Mouse (Mus musculus) kidney, postnatal 0 days (tissue): ENCODE results near the gene Ldb2. TPM values are rescaled to one million over a fixed set of nuclear protein-coding genes. Genes with fewer than 3 reads are reported as not detected.

Source experiments
- ATAC-seq: fragments of 200-750 bp; cut with Nextera tagmentation; replicated peaks from 2 replicates; pipeline ENCODE4 v1.8.0; 2017; ENCODE audit warnings: low read depth, moderate number of reproducible peaks, moderate TSS enrichment, moderate library complexity; ENCODE audit not compliant: low FRiP score
- DNase-seq: peaks from one replicate; pipeline ENCODE4 v3.0.0-alpha.2; 2016; ENCODE audit warnings: low spot score
- H3K27ac ChIP-seq: fragments of 300-500 bp; sonication (generic); 2 replicates; pipeline ENCODE4 v1.5.1; 2014; ENCODE audit warnings: mild to moderate bottlenecking
- H3K27me3 ChIP-seq: fragments of 300-500 bp; sonication (generic); 2 replicates; pipeline ENCODE4 v1.6.1; 2014; ENCODE audit warnings: low read length, mixed read lengths; ENCODE audit not compliant: insufficient read depth
- H3K36me3 ChIP-seq: fragments of 300-500 bp; sonication (generic); 2 replicates; pipeline ENCODE4 v1.6.1; 2014; ENCODE audit warnings: low read length, mixed read lengths; ENCODE audit not compliant: insufficient read depth
- H3K4me1 ChIP-seq: fragments of 300-500 bp; sonication (generic); replicated peaks from 2 replicates; pipeline ENCODE4 v1.6.1; 2014; ENCODE audit warnings: antibody characterized with exemption, low read length, mixed read lengths; ENCODE audit not compliant: insufficient read depth
- H3K4me2 ChIP-seq: fragments of 300-500 bp; sonication (generic); 2 replicates; pipeline ENCODE4 v1.6.1; 2014; ENCODE audit warnings: mild to moderate bottlenecking, low read length, moderate library complexity, mixed read lengths
- H3K4me3 ChIP-seq: fragments of 300-500 bp; sonication (generic); replicated peaks from 2 replicates; pipeline ENCODE4 v1.5.1; 2014; ENCODE audit warnings: low read depth, low read length
- H3K9ac ChIP-seq: fragments of 300-500 bp; sonication (generic); 2 replicates; pipeline ENCODE4 v1.6.1; 2014; ENCODE audit warnings: low read depth, low read length
- H3K9me3 ChIP-seq: fragments of 300-500 bp; sonication (generic); replicated peaks from 2 replicates; pipeline ENCODE4 v1.6.1; 2016; ENCODE audit warnings: low read length, inconsistent platforms, mixed read lengths
- CTCF ChIP-seq: IDR thresholded peaks from 2 replicates; pipeline ENCODE4 v1.5.1; 2016; ENCODE audit warnings: antibody characterized with exemption, low read depth, mild to moderate bottlenecking, moderate library complexity
- WGBS: fragments of 180-500 bp; shearing (Covaris S2); extraction: QIAGEN DNeasy Blood & Tissue Kit; methylation state at CpG from one replicate; pipeline ENCODE4 v1.1.7; 2014; 5-methylcytosine and 5-hydroxymethylcytosine counted together
- polyA plus RNA-seq: library from polyadenylated mRNA; unstranded; fragments of >200 nt; fragmentation: Nextera tagmentation; extraction: Ambion mirVana; gene quantifications from 2 replicates; pipeline ENCODE4 v1.2.1, GENCODE M21; 2015

Ldb2 gene
- 81.7 and 82.9 TPM in 2 replicates for polyA plus RNA-seq

- no peaks in the 10 kb centered on the region for H3K36me3 ChIP-seq
- peak within 1 kb of the TSS; percentile 60 for H3K9ac ChIP-seq
- TF ChIP-seq CTCF = 0 out of 2 replicates have a peak, but pooled peaks have one; percentile 3
- peak within 1 kb of the TSS; percentile 45 for H3K4me3 ChIP-seq
- 3% methylated on average over 19 of the region's 19 CpGs for WGBS
- ATAC-seq (peak; percentile 89), DNase-seq (peak; percentile 86)
- H3K27ac ChIP-seq = peak within 1 kb of the TSS; percentile 70
- no peaks in the 10 kb centered on the region for H3K4me1 ChIP-seq
- H3K4me2 ChIP-seq = peak within 1 kb of the TSS; percentile 59
- no peaks in the 10 kb centered on the region for H3K27me3 ChIP-seq
- H3K9me3 ChIP-seq = no peaks in the 10 kb centered on the region
Measured at GRCm38 (mm10) chr5:44799053-44799860, at the start of gene Ldb2. Gene Ldb2, minus strand, starts transcription at chr5:44799680.

GRCm38 (mm10) chr5:44831287-44831686 lies 31.8 kb upstream of the Ldb2 start:
- 73% methylated on average over 5 of the region's 5 CpGs for WGBS
- no peak for ATAC-seq
- Histone ChIP-seq H3K36me3 (no peaks in the 10 kb centered on the region), H3K9ac (no peak overlapping the region), H3K4me2 (no peak overlapping the region), H3K27me3 (no peaks in the 10 kb centered on the region), H3K4me3 (no peak overlapping the region), H3K4me1 (no peaks in the 10 kb centered on the region), H3K9me3 (no peaks in the 10 kb centered on the region), H3K27ac (no peak overlapping the region)
- peak; percentile 65 for TF ChIP-seq CTCF
- DNase-seq = peak; percentile 11

GRCm38 (mm10) chr5:44815506-44815905 lies 16.0 kb upstream of the Ldb2 start:
- H3K9me3 ChIP-seq = no peaks in the 10 kb centered on the region
- ATAC-seq (no peak), DNase-seq (no peak)
- no peak overlapping the region for H3K4me3 ChIP-seq
- TF ChIP-seq CTCF = no peak
- H3K27me3 ChIP-seq = no peaks in the 10 kb centered on the region
- H3K36me3 ChIP-seq = no peaks in the 10 kb centered on the region
- no peaks in the 10 kb centered on the region for H3K4me1 ChIP-seq
- no peak overlapping the region for H3K4me2 ChIP-seq
- H3K27ac ChIP-seq = no peak overlapping the region
- no peak overlapping the region for H3K9ac ChIP-seq
- 95% methylated on average over 1 of the region's 1 CpGs for WGBS

GRCm38 (mm10) chr5:44805960-44806359 lies 6.5 kb upstream of the Ldb2 start:
- Histone ChIP-seq H3K27me3 (no peaks in the 10 kb centered on the region), H3K36me3 (no peaks in the 10 kb centered on the region), H3K4me1 (no peaks in the 10 kb centered on the region), H3K27ac (no peak overlapping the region), H3K4me2 (no peak overlapping the region), H3K9me3 (no peaks in the 10 kb centered on the region), H3K4me3 (no peak overlapping the region), H3K9ac (no peak overlapping the region)
- TF ChIP-seq CTCF = no peak
- 61% methylated on average over 2 of the region's 2 CpGs for WGBS
- DNase-seq (no peak), ATAC-seq (no peak)

GRCm38 (mm10) chr5:44801100-44801499 lies 1.6 kb upstream of the Ldb2 start:
- Histone ChIP-seq H3K4me3 (no peak overlapping the region), H3K9me3 (no peaks in the 10 kb centered on the region), H3K4me2 (no peak overlapping the region), H3K9ac (no peak overlapping the region), H3K36me3 (no peaks in the 10 kb centered on the region), H3K27me3 (no peaks in the 10 kb centered on the region), H3K27ac (no peak overlapping the region), H3K4me1 (no peaks in the 10 kb centered on the region)
- ATAC-seq (no peak), DNase-seq (peak; percentile 51)
- 25% methylated on average over 3 of the region's 3 CpGs for WGBS
- no peak for TF ChIP-seq CTCF

GRCm38 (mm10) chr5:44799861-44800260 lies 381 bp upstream of the Ldb2 start:
- Histone ChIP-seq H3K27ac (no peak overlapping the region; the same call in 1 of the 2 replicates), H3K4me2 (peak overlapping the region; percentile 59), H3K9ac (no peak overlapping the region), H3K27me3 (no peaks in the 10 kb centered on the region), H3K36me3 (no peaks in the 10 kb centered on the region), H3K9me3 (no peaks in the 10 kb centered on the region), H3K4me1 (no peaks in the 10 kb centered on the region), H3K4me3 (peak overlapping the region; percentile 45; the same call in 1 of the 2 replicates)
- DNase-seq (no peak), ATAC-seq (peak; percentile 50)
- WGBS = 8% methylated on average over 2 of the region's 2 CpGs
- no peak for TF ChIP-seq CTCF
